Mouse (Mus musculus) megakaryocyte, embryonic 14.5 days (primary cell): ENCODE data around the gene Dnah7c.
"Not testable (repeated sequence)": the region's sequence is repeated elsewhere in the genome, so short reads cannot be mapped to it uniquely, and the experiment has no call there.

Experiments
- FLI1 ChIP-seq: IDR thresholded peaks from 2 replicates; pipeline ENCODE4 v1.6.1; 2012; ENCODE audit warnings: low read length, inconsistent platforms, mixed read lengths
- GATA1 ChIP-seq: IDR thresholded peaks from 3 replicates; pipeline ENCODE4 v1.6.1; 2012; ENCODE audit warnings: mixed read lengths, low read length, inconsistent platforms, borderline replicate concordance

DNA sequence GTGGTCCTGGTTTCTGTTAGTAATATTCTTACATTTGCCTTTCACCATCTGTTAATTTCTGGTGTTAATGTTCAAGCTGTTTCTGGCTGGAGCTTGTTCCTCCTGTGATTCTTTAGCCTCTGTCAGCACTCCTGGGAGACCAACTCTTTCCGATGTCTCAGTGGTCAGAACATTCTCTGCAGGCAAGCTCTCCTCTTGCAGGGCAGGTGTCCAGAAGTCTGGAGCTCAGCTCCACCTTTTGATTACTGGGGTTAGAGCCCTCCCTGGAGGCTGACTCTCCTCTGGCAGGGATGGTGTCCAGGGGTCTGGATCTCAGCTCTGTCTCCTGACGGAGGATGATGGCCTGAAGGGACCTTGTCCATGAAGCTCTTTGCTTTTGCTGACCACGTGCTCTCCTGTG, 44.8 kb upstream of the Dnah7c start:
- not testable (repeated sequence) for TF ChIP-seq GATA1, FLI1
